Mouse (Mus musculus): ENCODE results near the gene Fgf13.

Fgf13 gene

GRCm38 (mm10) chrX:59567695-59568431, at the start of gene Fgf13:
Gene Fgf13, minus strand, starts transcription at chrX:59568071.
- DNase-seq (ENCODE audit: low read depth in 1 of 2, low spot score in 2 of 2), result no peak

GRCm38 (mm10) chrX:59606535-59606934, 38.7 kb upstream of the Fgf13 start:
- no peak for DNase-seq (ENCODE audit: low read depth in 1 of 2, low spot score in 2 of 2)

GRCm38 (mm10) chrX:59589050-59589449, 21.2 kb upstream of the Fgf13 start:
- no peak for DNase-seq (ENCODE audit: low read depth in 1 of 2, low spot score in 2 of 2)

DNA sequence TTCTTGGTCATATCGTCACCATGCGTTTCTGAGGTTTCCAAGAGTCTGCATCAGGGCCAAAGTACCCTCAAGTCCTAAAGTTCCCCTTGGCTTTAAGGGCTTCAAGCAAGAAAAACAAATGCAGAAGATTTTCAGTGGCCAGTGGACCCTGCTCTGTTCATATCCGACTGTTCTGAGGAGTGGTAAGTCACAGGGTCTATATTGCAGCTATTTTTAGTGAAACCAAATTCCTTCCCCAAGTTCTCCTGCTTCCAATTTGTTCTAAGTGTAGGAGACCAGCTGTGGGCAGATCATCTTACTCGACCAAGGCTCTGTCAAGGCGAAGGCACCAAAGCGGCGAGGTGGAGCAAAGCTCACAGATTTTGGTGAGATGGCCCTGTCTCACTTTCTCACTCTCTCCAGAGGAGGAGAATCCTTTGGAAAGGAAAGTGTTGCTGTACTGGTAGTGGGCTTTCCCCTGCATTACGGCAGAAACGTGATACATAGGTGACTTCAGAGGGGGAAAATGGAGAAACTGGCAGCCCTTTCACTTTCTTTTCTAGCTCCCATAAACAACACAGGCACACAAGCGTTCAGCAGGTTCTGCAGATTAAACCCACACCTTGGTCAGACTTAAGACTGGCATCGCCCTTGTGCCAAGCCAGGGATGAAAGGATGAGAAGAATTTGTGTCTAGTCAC, 17.8 kb upstream of the Fgf13 start:
- DNase-seq (ENCODE audit: low read depth in 1 of 2, low spot score in 2 of 2), result no peak

- DNase-seq (ENCODE audit: low read depth in 1 of 2, low spot score in 2 of 2), result no peak
Measured at GRCm38 (mm10) chrX:59584034-59584433, 16.2 kb upstream of the Fgf13 start.

- no peak for DNase-seq (ENCODE audit: low read depth in 1 of 2, low spot score in 2 of 2)
Measured at GRCm38 (mm10) chrX:59566826-59567694, 811 bp downstream of the Fgf13 start.

- DNase-seq (ENCODE audit: low read depth in 1 of 2, low spot score in 2 of 2), result no peak
Measured at GRCm38 (mm10) chrX:59566017-59566679, 1.7 kb downstream of the Fgf13 start.

- DNase-seq (ENCODE audit: low read depth in 1 of 2, low spot score in 2 of 2), result no peak
Measured at GRCm38 (mm10) chrX:59547931-59548330, 19.9 kb downstream of the Fgf13 start.

GRCm38 (mm10) chrX:59508273-59508672, 59.6 kb downstream of the Fgf13 start:
- DNase-seq (ENCODE audit: low read depth in 1 of 2, low spot score in 2 of 2), result no peak

GRCm38 (mm10) chrX:59493388-59493787, 74.5 kb downstream of the Fgf13 start:
- DNase-seq (ENCODE audit: low read depth in 1 of 2, low spot score in 2 of 2), result no peak

DNA sequence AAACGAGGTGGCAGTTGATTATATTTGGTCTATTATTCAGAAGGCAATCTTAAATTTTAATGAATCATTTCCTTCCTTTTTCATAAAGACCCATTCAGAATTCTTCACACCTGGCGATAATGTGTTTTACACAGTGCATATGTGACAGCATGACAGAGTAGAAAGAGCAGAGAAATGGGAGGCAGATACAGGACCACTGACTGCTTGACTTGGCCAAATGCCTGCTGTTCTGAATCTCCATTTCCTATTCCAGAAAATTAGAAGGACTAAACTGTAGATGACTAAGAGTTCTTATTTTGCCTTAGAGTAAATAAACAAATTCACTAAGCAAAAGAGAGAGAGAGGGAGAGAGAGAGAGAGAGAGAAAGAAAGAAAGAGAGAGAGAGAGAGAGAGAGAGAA, 82.4 kb downstream of the Fgf13 start:
- DNase-seq (ENCODE audit: low read depth in 1 of 2, low spot score in 2 of 2), result no peak

DNA sequence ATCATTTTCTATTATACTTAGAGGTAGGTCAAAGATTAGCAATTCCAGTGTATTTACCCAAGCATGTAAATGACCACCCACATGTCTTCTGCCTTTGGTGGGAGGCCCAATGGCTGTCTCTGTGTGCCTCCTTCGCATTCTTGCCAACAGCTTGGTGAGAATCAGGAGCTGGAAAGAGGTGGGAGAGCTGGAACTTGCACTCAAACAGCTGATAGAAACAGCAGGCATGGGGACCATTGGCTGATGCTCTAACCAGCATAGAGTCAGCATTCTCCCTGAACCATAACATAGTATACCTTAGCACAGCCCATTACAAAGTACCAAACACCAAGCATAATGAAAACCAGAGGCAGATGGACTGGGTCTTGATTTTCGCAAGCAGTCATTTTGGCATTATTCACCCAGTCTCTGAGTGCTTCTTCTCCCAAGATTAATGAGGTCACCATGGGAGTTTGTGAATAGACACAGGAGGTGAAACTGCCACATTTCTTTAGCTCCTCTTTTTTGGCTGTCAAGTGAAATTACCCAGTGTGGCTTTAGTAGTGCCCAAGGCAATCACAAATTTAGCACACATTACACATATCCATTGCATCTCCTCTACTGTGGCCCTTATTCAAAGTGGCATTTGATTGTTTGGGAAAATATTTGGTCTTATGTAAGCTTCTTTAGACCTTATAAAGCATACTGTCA, 165.1 kb downstream of the Fgf13 start:
- DNase-seq (ENCODE audit: low read depth in 1 of 2, low spot score in 2 of 2), result no peak

- no peak for DNase-seq (ENCODE audit: low read depth in 1 of 2, low spot score in 2 of 2)
Measured at GRCm38 (mm10) chrX:59290916-59291411, 276.9 kb downstream of the Fgf13 start.

DNA sequence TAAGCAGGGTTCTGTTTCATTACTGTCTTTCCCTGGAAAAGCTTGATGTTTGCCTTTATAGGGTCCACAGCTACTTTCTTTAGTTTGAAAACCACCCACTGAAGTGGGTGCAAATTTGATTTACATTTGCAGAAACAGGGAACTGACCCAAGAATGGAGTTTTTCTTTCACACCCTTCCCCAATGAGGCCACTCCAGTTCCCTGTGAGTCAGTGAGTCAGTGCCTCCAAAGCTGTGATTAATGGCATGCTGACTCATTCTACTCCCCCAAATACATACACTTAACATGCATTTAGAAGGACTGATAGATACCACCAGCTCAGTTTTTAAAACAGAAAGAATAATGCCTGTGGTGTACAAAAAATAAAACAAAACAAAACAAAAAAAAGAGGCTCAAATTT, 316.3 kb downstream of the Fgf13 start:
- DNase-seq (ENCODE audit: low read depth in 1 of 2, low spot score in 2 of 2), result no peak

DNA sequence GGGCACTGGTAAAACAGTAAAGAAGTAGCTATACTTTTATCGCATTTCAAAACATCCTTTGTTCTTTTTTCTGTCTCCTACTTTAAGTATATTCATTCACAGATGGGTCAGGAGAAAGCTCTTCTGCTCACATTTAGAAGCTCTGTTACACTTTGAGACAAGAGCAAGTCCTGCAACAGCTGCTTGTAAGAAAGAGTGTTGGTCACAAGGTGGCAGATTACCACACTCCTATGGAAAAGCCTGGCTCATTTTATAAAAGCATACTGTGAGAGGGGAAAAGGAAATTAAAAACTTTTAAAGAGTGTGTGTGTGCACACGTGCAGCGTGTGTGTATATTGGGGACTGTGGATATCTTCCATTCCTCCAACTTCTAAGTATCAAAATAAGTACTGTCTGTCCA, 324.1 kb downstream of the Fgf13 start:
- DNase-seq (ENCODE audit: low read depth in 1 of 2, low spot score in 2 of 2), result no peak

DNA sequence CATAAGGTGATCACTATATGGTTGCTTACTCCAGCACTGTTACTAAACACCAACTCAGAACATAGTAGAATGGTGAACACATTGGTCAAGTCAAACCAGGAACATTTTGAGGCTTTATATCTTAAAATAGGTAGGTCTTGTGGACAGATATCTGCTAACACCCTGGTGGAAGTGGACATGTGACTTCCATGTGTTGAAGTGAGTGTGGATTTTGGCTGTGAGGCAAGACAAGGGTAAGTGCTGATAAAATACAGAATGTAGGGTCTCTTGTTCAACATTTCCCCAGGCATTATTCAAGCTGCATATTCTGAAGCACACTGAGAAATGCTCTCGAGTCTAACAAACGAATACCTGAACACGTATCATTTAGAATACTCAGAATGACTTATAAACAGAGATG, 324.7 kb downstream of the Fgf13 start:
- no peak for DNase-seq (ENCODE audit: low read depth in 1 of 2, low spot score in 2 of 2)

DNA sequence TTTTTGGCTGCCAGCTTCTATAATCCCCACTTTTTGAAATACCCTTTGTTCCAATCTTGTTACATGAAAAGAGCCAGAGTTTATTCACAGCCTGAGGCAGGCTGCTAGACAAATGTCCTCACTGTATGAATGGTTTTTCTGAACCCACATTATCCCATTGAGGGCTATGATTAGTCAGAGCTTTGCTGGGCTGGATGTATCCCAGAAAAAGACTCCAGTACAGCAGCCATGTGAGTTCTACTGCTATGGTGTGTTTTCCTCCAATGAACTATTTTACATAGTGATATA, 326.5 kb downstream of the Fgf13 start:
- no peak for DNase-seq (ENCODE audit: low read depth in 1 of 2, low spot score in 2 of 2)

DNA sequence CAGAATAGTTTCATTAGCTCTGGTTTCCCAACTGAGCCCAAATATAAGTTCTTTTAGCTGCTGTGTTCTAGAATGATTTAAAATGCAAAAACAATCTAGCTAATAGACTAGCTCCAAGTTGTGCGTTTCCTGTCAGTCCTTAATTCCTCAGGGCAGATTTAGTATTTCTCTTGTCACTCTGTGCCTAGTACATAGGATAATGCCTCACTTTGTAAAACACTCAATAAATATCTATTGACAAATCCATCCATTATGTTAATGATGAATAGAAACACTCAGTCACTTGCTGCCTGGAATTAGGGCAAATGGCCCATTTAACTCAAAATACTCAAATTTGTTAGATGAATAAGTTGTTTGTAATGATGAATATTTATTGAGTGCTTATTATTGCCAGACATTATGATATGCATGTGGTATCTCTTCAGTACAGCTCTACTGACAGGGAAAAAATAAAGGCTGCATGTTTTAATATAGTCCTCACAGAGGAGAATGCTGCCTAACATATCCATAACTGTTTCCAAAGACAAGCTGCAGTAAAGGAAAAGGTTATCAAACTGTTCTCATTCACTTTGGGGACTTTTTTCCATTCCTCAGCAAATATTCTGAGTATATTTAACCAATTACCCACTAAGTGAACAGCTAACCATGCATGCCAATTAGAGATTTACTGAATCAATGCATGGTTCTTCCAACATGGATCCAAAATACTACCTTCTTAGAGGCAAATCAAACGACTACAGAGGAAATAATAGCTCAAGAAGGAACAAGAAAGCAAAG, 327.0 kb downstream of the Fgf13 start:
- DNase-seq (ENCODE audit: low read depth in 1 of 2, low spot score in 2 of 2), result no peak

- no peak for DNase-seq (ENCODE audit: low read depth in 1 of 2, low spot score in 2 of 2)
Measured at GRCm38 (mm10) chrX:59220675-59221074, 347.2 kb downstream of the Fgf13 start.

DNA sequence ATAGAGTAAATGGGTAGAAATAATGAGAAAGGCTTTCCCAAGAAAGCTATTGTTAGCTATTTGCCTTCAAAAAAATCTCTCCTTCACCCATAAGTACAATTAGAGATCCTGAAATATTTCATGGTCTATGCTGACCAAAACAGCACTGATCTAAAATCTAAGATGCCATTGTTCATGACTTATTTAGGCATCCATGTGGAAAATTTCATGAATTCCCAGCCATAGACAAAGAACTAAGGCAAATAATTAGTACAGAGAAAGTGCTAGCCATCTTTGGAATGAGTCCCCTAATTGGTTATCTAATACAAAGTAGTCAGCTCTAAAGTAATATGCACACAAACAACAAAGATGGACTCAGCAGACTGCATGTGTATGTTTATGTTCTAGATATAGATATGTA, 366.7 kb downstream of the Fgf13 start:
- no peak for DNase-seq (ENCODE audit: low read depth in 1 of 2, low spot score in 2 of 2)
